Mouse (Mus musculus) cortical plate, adult 2 months (tissue): ENCODE results near the gene Caly.

Experiments used
- CTCF ChIP-seq: fragments of 200-500 bp; IDR thresholded peaks from 2 replicates; pipeline ENCODE4 v1.5.1; 2011; ENCODE audit warnings: mild to moderate bottlenecking, control low read depth, low read length; ENCODE audit not compliant: insufficient read depth; ENCODE audit errors: extremely low read depth
- POLR2A ChIP-seq: fragments of 200-500 bp; IDR thresholded peaks from 2 replicates; pipeline ENCODE4 v1.6.1; 2011; ENCODE audit warnings: mild to moderate bottlenecking, low read length, control low read depth; ENCODE audit not compliant: insufficient read depth; ENCODE audit errors: extremely low read depth

DNA sequence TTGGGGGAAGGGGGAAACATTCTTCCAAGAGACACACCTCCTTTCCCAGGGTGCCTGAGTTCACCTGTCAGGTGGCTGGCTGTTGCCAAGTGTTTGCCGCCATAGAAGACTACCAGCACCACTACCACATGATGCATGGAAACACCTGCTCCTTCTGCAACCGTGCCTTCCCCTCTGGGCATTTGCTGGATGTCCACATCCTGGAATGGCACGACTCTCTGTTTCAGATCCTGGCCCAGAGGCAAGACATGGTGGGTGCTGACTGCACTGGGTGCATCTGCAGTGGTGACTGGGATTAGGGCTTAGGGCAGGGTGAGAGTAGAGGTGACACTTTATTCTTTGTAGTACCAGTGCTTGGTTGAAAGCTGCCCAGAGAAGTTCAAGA lies 45.2 kb downstream of the Caly start:
- TF ChIP-seq CTCF, result no peak
- TF ChIP-seq POLR2A, result no peak
